Mouse (Mus musculus): Measurements from ENCODE around the gene Naa25. TPM values are rescaled to one million over a fixed set of nuclear protein-coding genes. Genes with fewer than 3 reads are reported as not detected.

Gene Naa25
- polyA plus RNA-seq, 1 experiment from 2014 or later = 49.7 TPM

DNA sequence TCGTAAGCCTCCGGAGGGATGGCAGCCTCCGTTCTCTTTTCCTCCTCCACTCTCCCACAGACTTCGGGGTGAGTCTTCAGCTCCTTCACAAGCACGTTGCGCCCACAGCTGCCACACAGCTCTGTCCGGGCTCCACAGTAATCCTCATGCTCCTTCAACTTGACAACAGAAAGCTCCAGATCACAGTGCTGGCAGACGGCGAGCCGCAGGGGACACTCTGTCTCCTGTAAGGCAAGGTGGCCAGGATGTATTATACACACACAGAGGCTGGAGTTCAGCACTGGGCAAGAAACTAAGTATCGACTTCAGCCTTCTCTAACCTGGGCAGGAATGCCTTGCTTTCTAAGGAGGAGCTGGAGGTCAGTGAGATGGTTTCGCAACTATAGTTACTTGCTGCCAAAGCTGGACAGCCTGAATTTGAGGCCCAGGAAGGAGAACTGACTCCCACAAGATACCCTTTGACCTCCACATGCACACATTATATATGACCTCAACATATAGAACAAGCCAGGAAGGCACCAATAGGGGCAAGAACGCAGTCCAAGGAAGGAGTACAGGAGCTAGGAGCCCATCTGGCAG, 19.0 kb upstream of the Naa25 start:
- Histone ChIP-seq H3K36me3 (ENCODE audit: control insufficient read depth, insufficient read depth, low read length) (peaks cover 67% of the 10 kb centered on the region), H3K4me2 (replicated peaks; ENCODE audit: low read depth, low read length) (no peak overlapping the region), H3K4me1 (ENCODE audit: control insufficient read depth, insufficient read depth, low read length) (no peaks in the 10 kb centered on the region), H3K27me3 (ENCODE audit: control insufficient read depth, insufficient read depth, low read length) (no peaks in the 10 kb centered on the region), H3K27ac (ENCODE audit: low read depth, low read length) (no peak overlapping the region), H3K9ac (ENCODE audit: low read depth, low read length) (no peak overlapping the region), H3K9me3 (ENCODE audit: control insufficient read depth, low read length) (0 out of 2 replicates have a peak, but pooled peaks cover 2% of the 10 kb centered on the region), H3K4me3 (ENCODE audit: low read length) (no peak overlapping the region)
- ATAC-seq (ENCODE audit: low FRiP score, low TSS enrichment) = no peak
- WGBS = 91% methylated on average over 13 of the region's 13 CpGs

DNA sequence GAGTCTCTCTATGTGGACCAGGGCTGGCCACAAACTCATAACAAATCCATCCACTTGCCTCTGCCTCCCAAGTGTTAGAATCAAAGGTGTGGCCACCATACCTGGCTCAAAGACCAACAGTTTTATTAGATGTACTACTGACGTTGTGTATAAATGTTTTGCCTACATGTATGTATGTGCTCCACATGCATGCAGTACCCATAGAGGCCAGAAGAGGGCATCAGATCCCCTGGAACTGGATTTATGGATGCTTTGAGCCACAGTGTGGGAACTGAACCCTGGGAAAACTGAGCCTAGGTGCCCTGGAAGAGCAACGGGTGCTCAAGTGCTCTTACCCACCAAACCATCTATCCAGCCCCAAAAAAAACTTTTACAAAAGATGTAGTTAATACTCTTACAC, 17.0 kb upstream of the Naa25 start:
- WGBS = 99% methylated on average over 2 of the region's 2 CpGs

DNA sequence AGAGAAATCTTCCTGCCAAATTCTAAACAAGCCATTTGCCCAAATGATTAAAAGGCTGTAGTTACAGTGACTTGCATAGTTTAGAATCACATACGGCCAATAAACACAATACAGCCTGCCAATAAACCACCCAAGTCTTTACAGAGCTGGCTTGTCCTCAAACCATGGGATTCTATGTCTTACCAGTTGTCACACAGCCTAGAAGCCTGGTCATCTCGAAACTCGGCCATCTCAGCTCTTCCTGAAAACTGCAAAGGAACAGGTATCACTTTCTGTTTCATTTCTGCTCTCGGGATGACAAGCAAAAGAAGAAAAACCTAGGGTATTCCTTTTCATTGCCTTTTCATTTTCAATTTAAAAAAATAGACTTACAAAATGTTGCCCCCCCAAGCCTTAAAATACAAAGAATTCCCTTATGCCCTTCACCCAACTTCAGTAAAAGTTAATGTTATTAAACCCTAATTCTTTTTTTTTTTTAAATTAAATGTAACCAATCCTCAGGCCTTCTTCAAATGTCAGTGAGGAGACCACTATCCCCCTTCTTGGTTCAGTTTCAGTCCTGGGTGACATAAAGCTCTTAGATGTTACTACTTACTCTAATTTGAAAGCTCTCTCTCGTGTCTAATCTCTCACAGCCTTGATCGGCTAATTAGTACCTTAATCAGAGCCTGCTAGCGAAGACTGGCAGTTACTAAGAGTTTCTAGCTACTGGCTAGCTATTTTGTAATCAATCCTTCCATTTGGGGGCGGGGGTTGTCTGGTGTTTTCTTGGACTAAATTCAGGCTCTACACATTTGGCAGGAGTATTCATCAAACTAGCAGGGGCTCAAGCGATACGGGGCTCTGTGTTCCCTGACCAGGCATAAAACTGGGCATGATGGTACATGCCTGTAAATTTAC, 13.6 kb upstream of the Naa25 start:
- no peaks in the 10 kb centered on the region for H3K4me1 ChIP-seq (ENCODE audit: control insufficient read depth, insufficient read depth, low read length)
- no peak overlapping the region for H3K27ac ChIP-seq (ENCODE audit: low read depth, low read length)
- peak overlapping the region; percentile 80; the same call in 1 of the 2 replicates for H3K4me3 ChIP-seq (ENCODE audit: low read length)
- H3K36me3 ChIP-seq (ENCODE audit: control insufficient read depth, insufficient read depth, low read length) = peaks cover 23% of the 10 kb centered on the region
- H3K27me3 ChIP-seq (ENCODE audit: control insufficient read depth, insufficient read depth, low read length) = no peaks in the 10 kb centered on the region
- ATAC-seq (ENCODE audit: low FRiP score, low TSS enrichment) = no peak
- 0 out of 2 replicates have a peak, but pooled peaks cover 2% of the 10 kb centered on the region for H3K9me3 ChIP-seq (ENCODE audit: control insufficient read depth, low read length)
- H3K9ac ChIP-seq (ENCODE audit: low read depth, low read length) = peak overlapping the region; percentile 76; the same call in 1 of the 2 replicates
- 53% methylated on average over 10 of the region's 10 CpGs for WGBS
- H3K4me2 ChIP-seq (replicated peaks; ENCODE audit: low read depth, low read length) = peak overlapping the region; percentile 68

More for the DNA sequence above, 17.0 kb upstream of the Naa25 start:
- H3K27me3 ChIP-seq (ENCODE audit: control insufficient read depth, insufficient read depth, low read length) = no peaks in the 10 kb centered on the region
- no peak overlapping the region for H3K4me2 ChIP-seq (replicated peaks; ENCODE audit: low read depth, low read length)
- H3K36me3 ChIP-seq (ENCODE audit: control insufficient read depth, insufficient read depth, low read length) = peaks cover 51% of the 10 kb centered on the region
- H3K27ac ChIP-seq (ENCODE audit: low read depth, low read length) = no peak overlapping the region
- 0 out of 2 replicates have a peak, but pooled peaks cover 2% of the 10 kb centered on the region for H3K9me3 ChIP-seq (ENCODE audit: control insufficient read depth, low read length)
- no peaks in the 10 kb centered on the region for H3K4me1 ChIP-seq (ENCODE audit: control insufficient read depth, insufficient read depth, low read length)
- no peak overlapping the region for H3K9ac ChIP-seq (ENCODE audit: low read depth, low read length)
- no peak for ATAC-seq (ENCODE audit: low FRiP score, low TSS enrichment)
- no peak overlapping the region for H3K4me3 ChIP-seq (ENCODE audit: low read length)

DNA sequence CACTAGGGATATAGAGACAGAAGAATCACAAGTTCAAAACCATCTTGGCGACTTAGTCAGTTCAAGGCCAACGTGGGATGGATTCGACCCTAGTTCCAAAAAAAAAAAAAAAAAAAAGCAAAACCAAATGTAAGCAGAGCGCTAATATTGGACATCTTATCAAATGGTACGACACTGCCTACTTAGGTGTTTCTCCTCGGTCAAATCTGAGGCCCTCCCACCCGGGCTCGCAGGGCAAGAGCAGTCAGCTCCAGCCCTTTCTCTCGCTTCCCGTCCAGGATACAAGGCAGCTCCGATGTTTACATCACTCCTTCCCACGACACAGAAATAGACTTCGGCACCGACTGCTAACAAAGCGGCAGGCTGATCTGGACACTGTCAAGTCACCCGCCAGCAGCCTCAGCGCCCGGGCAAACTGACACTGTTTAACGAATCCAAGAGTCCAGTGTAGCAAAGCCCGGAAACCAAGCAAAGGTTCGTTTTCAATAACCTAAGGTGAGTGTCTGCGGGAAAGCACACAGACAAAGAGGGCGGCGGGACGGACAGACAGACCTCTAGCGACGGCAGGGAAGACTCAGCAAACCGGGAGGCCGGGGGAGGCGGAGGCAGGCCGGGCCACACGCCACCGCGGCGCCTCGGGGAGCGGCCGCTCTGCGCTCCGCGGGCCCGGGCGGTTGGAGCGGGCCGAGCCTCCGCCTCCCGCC, 12.8 kb upstream of the Naa25 start:
- Histone ChIP-seq H3K4me1 (ENCODE audit: control insufficient read depth, insufficient read depth, low read length) (no peaks in the 10 kb centered on the region), H3K9me3 (ENCODE audit: control insufficient read depth, low read length) (0 out of 2 replicates have a peak, but pooled peaks cover 2% of the 10 kb centered on the region), H3K4me3 (ENCODE audit: low read length) (peak overlapping the region; percentile 80), H3K9ac (ENCODE audit: low read depth, low read length) (peak overlapping the region; percentile 76), H3K4me2 (replicated peaks; ENCODE audit: low read depth, low read length) (peak overlapping the region; percentile 68), H3K36me3 (ENCODE audit: control insufficient read depth, insufficient read depth, low read length) (peaks cover 16% of the 10 kb centered on the region), H3K27ac (ENCODE audit: low read depth, low read length) (peak overlapping the region; percentile 48; the same call in 1 of the 2 replicates), H3K27me3 (ENCODE audit: control insufficient read depth, insufficient read depth, low read length) (no peaks in the 10 kb centered on the region)
- ATAC-seq (ENCODE audit: low FRiP score, low TSS enrichment) = peak; percentile 74
- WGBS = 3% methylated on average over 38 of the region's 47 CpGs

DNA sequence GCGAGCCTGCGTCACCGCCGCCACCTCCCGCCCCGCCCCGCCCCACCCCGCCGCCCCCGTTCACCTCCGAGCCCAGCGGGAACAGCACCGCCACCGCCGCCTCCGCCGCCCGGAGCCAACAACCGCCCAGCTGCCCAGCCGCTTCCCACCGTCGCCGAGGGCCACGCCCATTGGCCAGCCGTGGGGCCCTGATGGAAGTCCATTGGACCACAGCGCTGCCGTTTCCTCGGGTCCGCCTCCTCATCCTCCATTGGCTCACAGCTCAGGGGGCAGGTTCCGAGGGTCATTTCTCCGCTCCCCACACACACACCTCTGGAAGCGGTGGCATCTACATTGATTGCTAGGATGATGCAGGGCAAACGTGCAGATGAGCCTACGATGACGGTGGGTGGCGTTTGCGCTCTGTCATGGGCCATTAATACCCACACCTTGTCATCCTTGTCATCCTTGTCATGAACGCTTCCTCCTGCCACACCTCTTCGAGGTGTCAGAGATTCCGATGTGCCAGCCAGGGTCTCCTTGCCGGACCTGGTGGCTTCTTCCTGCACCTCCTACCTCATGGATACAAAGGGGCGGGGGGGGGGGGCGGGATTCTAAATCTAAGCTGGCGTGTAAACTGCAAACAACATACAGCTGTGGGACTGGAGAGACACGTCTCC, 12.1 kb upstream of the Naa25 start, which contains the start of gene Trafd1:
Trafd1 (minus strand) TSS at position 172 of the 659 bp plus-strand sequence.
- Histone ChIP-seq H3K9me3 (ENCODE audit: control insufficient read depth, low read length) (0 out of 2 replicates have a peak, but pooled peaks cover 2% of the 10 kb centered on the region), H3K27ac (ENCODE audit: low read depth, low read length) (peak within 1 kb of the TSS; percentile 48; the same call in 1 of the 2 replicates), H3K4me1 (ENCODE audit: control insufficient read depth, insufficient read depth, low read length) (no peaks in the 10 kb centered on the region), H3K9ac (ENCODE audit: low read depth, low read length) (peak within 1 kb of the TSS; percentile 76), H3K27me3 (ENCODE audit: control insufficient read depth, insufficient read depth, low read length) (no peaks in the 10 kb centered on the region), H3K36me3 (ENCODE audit: control insufficient read depth, insufficient read depth, low read length) (peaks cover 14% of the 10 kb centered on the region), H3K4me3 (ENCODE audit: low read length) (peak within 1 kb of the TSS; percentile 80), H3K4me2 (replicated peaks; ENCODE audit: low read depth, low read length) (peak within 1 kb of the TSS; percentile 68)
- under 1% methylated on average over 37 of the region's 45 CpGs for WGBS
- peak; percentile 97 for ATAC-seq (ENCODE audit: low FRiP score, low TSS enrichment)

DNA sequence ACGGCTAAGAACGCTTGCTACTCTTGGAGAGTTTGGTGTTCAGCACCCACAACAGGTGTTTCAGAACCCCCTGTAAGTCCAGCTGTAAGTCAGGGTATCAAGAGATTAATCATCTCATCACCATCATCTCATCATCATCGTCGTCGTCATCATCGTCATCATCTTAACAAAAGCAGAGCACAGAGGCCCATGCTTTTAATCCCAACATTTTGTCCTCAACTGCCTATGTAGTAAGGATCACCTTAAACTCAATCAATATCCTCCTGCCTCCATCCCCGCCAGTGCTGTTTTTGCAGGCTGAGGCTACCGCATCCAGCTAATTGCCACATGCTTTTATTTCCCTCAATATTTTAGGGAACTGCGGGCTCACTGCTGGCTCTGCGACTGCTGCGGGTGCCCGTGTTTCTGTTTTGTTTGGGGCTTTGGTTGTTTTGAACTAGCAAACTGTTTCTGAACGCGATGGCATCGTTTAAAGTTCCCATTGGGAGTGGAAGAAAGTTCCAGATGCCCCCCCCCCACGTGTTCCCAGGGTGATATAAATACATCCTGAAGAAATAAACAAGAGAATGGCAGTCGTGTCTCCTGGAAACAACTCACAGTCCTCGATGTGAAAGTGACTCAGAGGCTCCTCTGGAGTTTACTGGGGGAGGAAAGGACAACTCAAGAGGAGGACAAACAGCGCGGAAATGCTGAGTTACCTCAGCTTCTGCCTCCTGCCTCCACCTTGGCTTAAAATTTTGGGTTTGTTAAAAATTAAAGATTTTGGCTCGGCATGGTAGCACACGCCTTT, 11.4 kb upstream of the Naa25 start:
- no peaks in the 10 kb centered on the region for H3K4me1 ChIP-seq (ENCODE audit: control insufficient read depth, insufficient read depth, low read length)
- no peak overlapping the region for H3K27ac ChIP-seq (ENCODE audit: low read depth, low read length)
- H3K4me2 ChIP-seq (replicated peaks; ENCODE audit: low read depth, low read length) = peak overlapping the region; percentile 68
- peak overlapping the region; percentile 37; the same call in 1 of the 2 replicates for H3K9ac ChIP-seq (ENCODE audit: low read depth, low read length)
- no peak for ATAC-seq (ENCODE audit: low FRiP score, low TSS enrichment)
- no peaks in the 10 kb centered on the region for H3K27me3 ChIP-seq (ENCODE audit: control insufficient read depth, insufficient read depth, low read length)
- 38% methylated on average over 22 of the region's 22 CpGs for WGBS
- peak overlapping the region; percentile 80 for H3K4me3 ChIP-seq (ENCODE audit: low read length)
- peaks cover 10% of the 10 kb centered on the region for H3K36me3 ChIP-seq (ENCODE audit: control insufficient read depth, insufficient read depth, low read length)
- no peaks in the 10 kb centered on the region for H3K9me3 ChIP-seq (ENCODE audit: control insufficient read depth, low read length)

DNA sequence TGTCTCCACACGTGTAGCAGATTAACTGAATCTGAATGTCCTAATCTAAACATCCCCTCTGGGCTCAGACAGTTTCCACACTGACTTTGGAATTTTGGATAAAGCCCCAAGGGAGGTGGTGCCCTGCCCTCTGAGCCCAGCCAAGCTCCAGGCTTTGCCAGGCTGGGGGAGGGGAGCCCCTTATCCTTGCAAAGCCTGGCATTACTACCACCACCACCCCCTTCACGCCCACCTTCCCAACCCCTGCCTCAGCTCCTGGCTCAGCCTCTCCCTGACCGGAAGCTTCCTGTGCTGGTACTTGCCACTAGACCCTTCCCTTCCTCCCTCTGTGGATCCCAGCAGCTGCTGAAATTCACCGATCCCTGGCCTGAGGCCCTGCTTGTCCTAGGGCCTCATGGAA, 10.6 kb upstream of the Naa25 start:
- Histone ChIP-seq H3K27me3 (ENCODE audit: control insufficient read depth, insufficient read depth, low read length) (no peaks in the 10 kb centered on the region), H3K27ac (ENCODE audit: low read depth, low read length) (no peak overlapping the region), H3K36me3 (ENCODE audit: control insufficient read depth, insufficient read depth, low read length) (peaks cover 6% of the 10 kb centered on the region; the same call in 1 of the 2 replicates), H3K4me3 (ENCODE audit: low read length) (no peak overlapping the region), H3K4me1 (ENCODE audit: control insufficient read depth, insufficient read depth, low read length) (no peaks in the 10 kb centered on the region), H3K4me2 (replicated peaks; ENCODE audit: low read depth, low read length) (no peak overlapping the region), H3K9ac (ENCODE audit: low read depth, low read length) (0 out of 2 replicates have a peak overlapping the region, but pooled peaks have one; percentile 2), H3K9me3 (ENCODE audit: control insufficient read depth, low read length) (no peaks in the 10 kb centered on the region)
- no peak for ATAC-seq (ENCODE audit: low FRiP score, low TSS enrichment)
- WGBS = 64% methylated on average over 4 of the region's 4 CpGs

DNA sequence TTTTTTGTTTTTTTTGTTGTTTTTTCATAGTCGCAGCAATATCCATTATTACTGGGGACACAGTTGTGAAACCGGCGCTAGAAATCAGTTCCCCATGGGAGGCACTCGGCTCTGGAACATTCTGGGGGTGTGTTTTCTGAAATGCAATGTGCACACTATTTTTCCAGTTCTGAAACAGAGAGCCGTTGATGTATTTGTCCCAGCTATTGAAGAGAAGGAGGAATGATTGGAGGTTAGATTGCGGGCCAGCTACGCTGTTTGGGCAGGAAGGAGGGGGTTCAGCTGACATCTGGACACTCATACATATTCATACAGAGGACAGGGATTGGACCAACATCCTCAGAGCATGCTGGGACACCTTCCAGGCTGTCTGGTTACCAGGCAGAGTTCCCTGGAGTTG, 8.6 kb upstream of the Naa25 start:
- no peak overlapping the region for H3K4me3 ChIP-seq (ENCODE audit: low read length)
- no peaks in the 10 kb centered on the region for H3K27me3 ChIP-seq (ENCODE audit: control insufficient read depth, insufficient read depth, low read length)
- H3K36me3 ChIP-seq (ENCODE audit: control insufficient read depth, insufficient read depth, low read length) = no peaks in the 10 kb centered on the region
- H3K27ac ChIP-seq (ENCODE audit: low read depth, low read length) = no peak overlapping the region
- H3K4me1 ChIP-seq (ENCODE audit: control insufficient read depth, insufficient read depth, low read length) = no peaks in the 10 kb centered on the region
- no peak overlapping the region for H3K9ac ChIP-seq (ENCODE audit: low read depth, low read length)
- H3K4me2 ChIP-seq (replicated peaks; ENCODE audit: low read depth, low read length) = no peak overlapping the region
- ATAC-seq (ENCODE audit: low FRiP score, low TSS enrichment) = no peak
- 66% methylated on average over 7 of the region's 7 CpGs for WGBS
- H3K9me3 ChIP-seq (ENCODE audit: control insufficient read depth, low read length) = no peaks in the 10 kb centered on the region

Measured in kidney, embryonic 14.5 days (tissue).